ENCODE assay signal across 40 mouse cellular contexts in genomic region chr3:144966074-144966473, GRCm38 (mm10). TPM values are rescaled to one million over a fixed set of nuclear protein-coding genes. Genes with fewer than 3 reads are reported as not detected.
"Had no signal": no experiment of that assay in that cellular context is flagged by ENCODE, and none has a peak within 500 bp of the region (broad histone marks: within the 10 kb centered on the region; RNA-seq: fewer than 3 reads in every experiment).

No protein-coding gene starts in this region.

- H3K9me3 ChIP-seq: embryonic facial prominence, embryonic 10.5 days; embryonic facial prominence, embryonic 12.5 days; embryonic facial prominence, embryonic 13.5 days; embryonic facial prominence, embryonic 15.5 days; forebrain, embryonic 10.5 days; forebrain, embryonic 12.5 days; forebrain, embryonic 13.5 days; forebrain, embryonic 15.5 days had no signal

- DNase-seq: cerebellum, adult 2 months; cerebellum, adult 8-10 months; cerebellum, adult 9-10 months; cerebellum, adult 9-11 months; cerebellum, postnatal 10 days; cerebellum, postnatal 14 days; cerebellum, postnatal 25 days; cerebellum, postnatal 36 days; embryo, embryonic 11 days; forebrain, postnatal 0 days; gastrocnemius, adult 2 months; gastrocnemius, postnatal 10 days; gastrocnemius, postnatal 14 days; gastrocnemius, postnatal 25 days; gastrocnemius, postnatal 36 days; heart, adult 11 months; heart, adult 18-20 months; heart, adult 2 months had no signal

- H3K4me1 ChIP-seq: embryonic facial prominence, embryonic 10.5 days; embryonic facial prominence, embryonic 12.5 days; embryonic facial prominence, embryonic 13.5 days; embryonic facial prominence, embryonic 15.5 days; forebrain, embryonic 10.5 days; forebrain, embryonic 12.5 days; forebrain, embryonic 13.5 days; forebrain, embryonic 15.5 days had no signal

- H3K9ac ChIP-seq: embryonic facial prominence, embryonic 12.5 days; embryonic facial prominence, embryonic 13.5 days; embryonic facial prominence, embryonic 15.5 days; forebrain, embryonic 12.5 days; forebrain, embryonic 13.5 days; forebrain, embryonic 15.5 days; forebrain, postnatal 0 days had no signal

- H3K36me3 ChIP-seq: embryonic facial prominence, embryonic 10.5 days; embryonic facial prominence, embryonic 12.5 days; embryonic facial prominence, embryonic 13.5 days; embryonic facial prominence, embryonic 15.5 days; forebrain, embryonic 10.5 days; forebrain, embryonic 12.5 days; forebrain, embryonic 15.5 days had no signal

- H3K4me2 ChIP-seq: embryonic facial prominence, embryonic 12.5 days; embryonic facial prominence, embryonic 13.5 days; embryonic facial prominence, embryonic 15.5 days; forebrain, embryonic 12.5 days; forebrain, embryonic 13.5 days; forebrain, embryonic 15.5 days had no signal

- H3K4me3 ChIP-seq: embryonic facial prominence, embryonic 10.5 days; embryonic facial prominence, embryonic 12.5 days; embryonic facial prominence, embryonic 13.5 days; embryonic facial prominence, embryonic 15.5 days; erythroblast, embryonic 14.5 days; forebrain, embryonic 10.5 days; forebrain, embryonic 12.5 days; forebrain, embryonic 13.5 days; forebrain, embryonic 15.5 days; gastrocnemius, adult 2 months; heart, adult 2 months had no signal

- ATAC-seq: forebrain, embryonic 13.5 days; forebrain, embryonic 14.5 days; forebrain, embryonic 15.5 days; forebrain, embryonic 16.5 days; forebrain, postnatal 0 days had no signal

- H3K27ac ChIP-seq: embryonic facial prominence, embryonic 10.5 days; embryonic facial prominence, embryonic 12.5 days; embryonic facial prominence, embryonic 13.5 days; embryonic facial prominence, embryonic 15.5 days; forebrain, embryonic 10.5 days; forebrain, embryonic 12.5 days; forebrain, embryonic 13.5 days; forebrain, embryonic 15.5 days; gastrocnemius, adult 2 months; heart, adult 2 months had no signal

- H3K27me3 ChIP-seq: embryonic facial prominence, embryonic 12.5 days; embryonic facial prominence, embryonic 13.5 days; embryonic facial prominence, embryonic 15.5 days; forebrain, embryonic 12.5 days; forebrain, embryonic 13.5 days; forebrain, embryonic 15.5 days had no signal

RNA-seq across cellular contexts. Expression of gene Clca4a, which starts 8.8 kb away (rescaled TPM):
- total RNA-seq: common myeloid progenitor, adult 5-6 weeks; forebrain, postnatal 0 days; gastrocnemius, adult 2 months; gastrocnemius, postnatal 10 days; gastrocnemius, postnatal 14 days; gastrocnemius, postnatal 25 days; gastrocnemius, postnatal 36 days; gastrocnemius, postnatal 4 days; granulocyte monocyte progenitor cell, adult 5-6 weeks; heart, adult 18-20 months; heart, adult 2 months had no signal
- polyA plus RNA-seq: cortical plate, adult 2 months; embryonic facial prominence, embryonic 11.5 days; embryonic facial prominence, embryonic 14.5 days; embryonic facial prominence, embryonic 15.5 days; erythroblast, embryonic 14.5 days; forebrain, embryonic 11.5 days; forebrain, embryonic 13.5 days; forebrain, embryonic 14.5 days; forebrain, embryonic 15.5 days; forebrain, embryonic 16.5 days; forebrain, postnatal 0 days; frontal cortex, adult 2 months; gonadal fat pad, adult 2 months; heart, adult 2 months had no signal

RNA-seq across cellular contexts. Expression of gene Clca4b, which starts 33.7 kb away (rescaled TPM):
- total RNA-seq: common myeloid progenitor, adult 5-6 weeks; forebrain, postnatal 0 days; gastrocnemius, adult 18-20 months; gastrocnemius, adult 2 months; gastrocnemius, adult 8-10 months; gastrocnemius, postnatal 10 days; gastrocnemius, postnatal 14 days; gastrocnemius, postnatal 25 days; gastrocnemius, postnatal 36 days; gastrocnemius, postnatal 4 days; granulocyte monocyte progenitor cell, adult 5-6 weeks; heart, adult 18-20 months; heart, adult 2 months had no signal
- polyA plus RNA-seq: cortical plate, adult 2 months; embryonic facial prominence, embryonic 10.5 days; embryonic facial prominence, embryonic 11.5 days; embryonic facial prominence, embryonic 12.5 days; embryonic facial prominence, embryonic 13.5 days; embryonic facial prominence, embryonic 14.5 days; embryonic facial prominence, embryonic 15.5 days; erythroblast, embryonic 14.5 days; forebrain, embryonic 10.5 days; forebrain, embryonic 11.5 days; forebrain, embryonic 12.5 days; forebrain, embryonic 13.5 days; forebrain, embryonic 14.5 days; forebrain, embryonic 15.5 days; forebrain, embryonic 16.5 days; forebrain, postnatal 0 days; frontal cortex, adult 2 months; heart, adult 2 months had no signal
